Mouse (Mus musculus) duodenum, adult 2 months (tissue): ENCODE data around the gene Ppip5k1. TPM values are rescaled to one million over a fixed set of nuclear protein-coding genes. Genes with fewer than 3 reads are reported as not detected.

Source experiments
- polyA plus RNA-seq: library from polyadenylated mRNA; depleted of rRNA; stranded (reverse); fragments of >200 nt; gene quantifications from 2 replicates; pipeline ENCODE4 v1.2.3, GENCODE M21; 2012; ENCODE audit warnings: low replicate concordance; rRNA removed

Ppip5k1 gene
- polyA plus RNA-seq, result 38.4 and 48.8 TPM in 2 replicates

GRCm38 (mm10) chr2:121354820-121355592 lies at the start of gene Ppip5k1:
Gene Ppip5k1 (minus strand): TSS chr2:121355396.

GRCm38 (mm10) chr2:121386961-121387575 lies 31.9 kb upstream of the Ppip5k1 start, which contains the start of gene Strc:
Gene Strc (minus strand): TSS chr2:121387168.

GRCm38 (mm10) chr2:121357494-121357893 lies 2.3 kb upstream of the Ppip5k1 start, which contains the start of gene Ckmt1:
Gene Ckmt1 (plus strand): TSS chr2:121357714.

GRCm38 (mm10) chr2:121288901-121289729 lies 66.1 kb downstream of the Ppip5k1 start, which contains the start of gene Map1a:
Gene Map1a (plus strand): TSS chr2:121289600.

GRCm38 (mm10) chr2:121271236-121271927 lies 83.8 kb downstream of the Ppip5k1 start, which contains the start of gene Trp53bp1:
Gene Trp53bp1 (minus strand): TSS chr2:121271407.

Other genes starting within 250 kb of the Ppip5k1 start
- gene Tgm7, start 245.6 kb downstream of the Ppip5k1 start, polyA plus RNA-seq, result not detected in 2 replicates
- gene Adal, start 215.0 kb downstream of the Ppip5k1 start, polyA plus RNA-seq, result 0.78 and 2.4 TPM in 2 replicates
- 6.7 and 9.9 TPM in 2 replicates for gene Lcmt2, start 214.7 kb downstream of the Ppip5k1 start, polyA plus RNA-seq
- gene Tubgcp4, start 184.7 kb downstream of the Ppip5k1 start, polyA plus RNA-seq, result 8.6 and 20.6 TPM in 2 replicates
- 1.4 and 2.0 TPM in 2 replicates for gene Zscan29, start 184.3 kb downstream of the Ppip5k1 start, polyA plus RNA-seq
- 2.9 and 10.6 TPM in 2 replicates for gene Trp53bp1, start 84.0 kb downstream of the Ppip5k1 start, polyA plus RNA-seq
- gene Map1a, start 65.8 kb downstream of the Ppip5k1 start, polyA plus RNA-seq, result 1.3 and 2.9 TPM in 2 replicates
- 2,331 and 3,610 TPM in 2 replicates for gene Ckmt1, start 2.3 kb upstream of the Ppip5k1 start, polyA plus RNA-seq
- 0.19 and 1.1 TPM in 2 replicates for gene Strc, start 31.8 kb upstream of the Ppip5k1 start, polyA plus RNA-seq
- 1,015 and 2,104 TPM in 2 replicates for gene Pdia3, start 58.4 kb upstream of the Ppip5k1 start, polyA plus RNA-seq
- gene Catsper2, start 58.4 kb upstream of the Ppip5k1 start, polyA plus RNA-seq, result 0.39 and 0.56 TPM in 2 replicates
- gene Ell3, start 88.9 kb upstream of the Ppip5k1 start, polyA plus RNA-seq, result 1.5 and 1.9 TPM in 2 replicates
- gene Serf2, start 93.8 kb upstream of the Ppip5k1 start, polyA plus RNA-seq, result 581 and 825 TPM in 2 replicates
- gene Hypk, start 97.9 kb upstream of the Ppip5k1 start, polyA plus RNA-seq, result 1.1 and 3.5 TPM in 2 replicates
- 0.09 and 0.30 TPM in 2 replicates for gene Serinc4, start 101.4 kb upstream of the Ppip5k1 start, polyA plus RNA-seq
- gene Mfap1b, start 118.7 kb upstream of the Ppip5k1 start, polyA plus RNA-seq, result 0.26 and 0.56 TPM in 2 replicates
- gene Mfap1a, start 151.3 kb upstream of the Ppip5k1 start, polyA plus RNA-seq, result 0.34 and 0.35 TPM in 2 replicates
- 0.46 and 1.1 TPM in 2 replicates for gene Wdr76, start 151.3 kb upstream of the Ppip5k1 start, polyA plus RNA-seq